Mouse (Mus musculus) erythroblast, embryonic 14.5 days (primary cell): ENCODE results near the gene Sec61a2.

Source experiments
- GATA1 ChIP-seq: IDR thresholded peaks from 2 replicates; pipeline ENCODE4 v1.6.1; 2012; ENCODE audit warnings: low read length, inconsistent platforms, mixed read lengths
- TAL1 ChIP-seq: IDR thresholded peaks from 3 replicates; pipeline ENCODE4 v1.6.1; 2012; ENCODE audit warnings: low read length, inconsistent platforms, mixed read lengths

- no peak for TF ChIP-seq GATA1
- no peak for TF ChIP-seq TAL1
Observed at GRCm38 (mm10) chr2:5877446-5877845, 17.8 kb downstream of the Sec61a2 start.
